Mouse (Mus musculus) left cerebral cortex, adult 11 months (tissue): ENCODE data around the gene Pou2f2.

Experiments used
- DNase-seq: peaks from one replicate; pipeline ENCODE4 v3.0.0; 2022; ENCODE audit warnings: low spot score

Pou2f2 gene

DNA sequence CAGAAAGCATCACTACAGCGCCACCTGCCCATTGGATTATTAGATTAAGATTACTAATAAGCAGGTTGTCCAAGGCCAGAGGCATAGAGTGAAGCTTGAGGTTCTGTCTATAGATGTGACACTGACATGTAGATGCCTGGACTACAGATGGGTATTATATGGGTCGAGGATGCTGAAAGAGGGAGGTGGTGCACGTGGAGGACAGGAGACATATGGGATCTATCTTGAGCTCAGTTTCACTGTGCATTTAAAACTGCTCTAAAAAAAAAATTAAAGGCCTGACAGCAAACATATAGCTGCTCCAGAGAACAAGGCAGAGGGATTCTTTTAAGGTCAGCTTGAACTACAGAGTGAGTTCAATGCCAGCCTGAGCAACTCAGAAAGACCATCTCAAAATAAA, 81.4 kb downstream of the Pou2f2 start:
- DNase-seq, result no peak

DNA sequence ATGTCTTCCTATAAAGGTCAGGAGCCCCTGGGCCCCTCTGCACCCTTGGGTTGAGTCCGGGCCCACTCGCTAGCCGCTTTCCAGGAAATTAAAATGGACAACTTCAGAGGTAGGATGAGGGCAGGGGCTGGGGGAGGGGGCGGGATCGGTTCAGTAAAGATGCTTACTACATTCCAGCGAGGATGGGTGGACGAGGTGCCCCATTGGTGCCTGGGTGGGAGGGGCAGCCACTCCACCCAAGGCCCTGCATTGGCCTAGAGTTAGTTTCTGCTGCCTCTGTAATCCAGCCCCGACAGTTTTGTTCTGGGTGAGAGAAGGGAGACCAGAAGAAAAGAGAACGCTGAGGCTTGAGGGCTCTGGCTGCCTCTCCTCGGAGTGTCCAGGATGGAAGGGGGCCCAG, 89.7 kb downstream of the Pou2f2 start:
- no peak for DNase-seq

DNA sequence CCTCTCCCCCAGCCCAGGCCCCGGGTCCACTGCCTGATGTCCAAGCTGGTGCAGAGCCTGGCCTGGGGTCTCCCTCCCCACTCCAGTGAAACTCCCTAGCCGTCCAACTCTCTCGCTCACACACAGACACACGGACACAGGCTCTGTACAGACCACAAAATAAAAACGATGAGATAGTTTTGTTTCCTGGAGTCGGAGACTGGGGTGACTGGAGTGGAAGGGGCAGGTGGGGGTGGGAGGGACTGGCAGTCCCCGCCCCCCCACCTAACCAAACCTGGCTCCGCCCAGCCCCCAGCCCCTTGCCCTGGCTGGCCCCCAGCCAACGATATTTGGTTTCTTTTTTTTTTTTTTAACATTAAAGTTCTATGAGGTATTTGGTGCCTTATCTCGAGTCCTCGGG, 90.6 kb downstream of the Pou2f2 start:
- DNase-seq, result no peak

DNA sequence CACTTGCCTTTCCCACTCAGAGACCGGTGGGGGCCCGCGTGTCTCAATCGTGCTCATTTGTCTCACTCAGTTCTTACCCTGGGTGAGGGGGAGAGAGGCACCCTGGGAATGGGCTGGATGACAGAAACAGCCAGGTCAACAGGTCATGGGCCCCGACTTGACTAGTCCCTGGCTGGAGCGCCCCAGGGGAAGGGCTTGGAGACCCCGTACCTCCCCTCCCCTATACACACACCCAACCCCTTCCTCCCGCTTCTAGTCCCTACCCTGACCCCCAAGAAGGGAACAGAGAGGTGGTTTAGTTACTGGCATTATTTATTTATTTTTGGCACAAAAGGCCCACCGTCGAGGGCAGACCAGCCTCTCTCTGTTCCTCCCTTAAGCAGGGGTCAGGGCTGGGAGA, 91.0 kb downstream of the Pou2f2 start:
- DNase-seq, result no peak

DNA sequence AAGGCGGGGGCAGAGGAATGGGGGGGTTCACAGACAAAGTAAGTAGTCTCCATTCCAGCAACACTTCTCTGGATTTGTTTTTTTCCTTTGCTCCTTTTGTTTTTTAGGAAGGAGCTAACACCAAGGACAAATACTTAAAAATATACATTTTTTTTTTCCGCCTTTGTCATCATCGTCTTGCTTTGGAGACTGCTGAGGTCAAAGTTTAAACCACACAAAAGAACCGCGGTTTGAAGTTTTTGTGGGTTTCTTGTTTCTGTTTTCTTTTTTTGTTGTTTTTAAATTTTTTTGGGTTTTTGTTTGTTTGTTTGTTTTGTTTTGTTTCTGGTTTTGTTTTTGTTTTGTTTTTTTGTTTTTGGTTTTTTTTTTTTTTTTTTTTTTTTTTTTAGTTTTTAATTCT, 91.6 kb downstream of the Pou2f2 start:
- no peak for DNase-seq

DNA sequence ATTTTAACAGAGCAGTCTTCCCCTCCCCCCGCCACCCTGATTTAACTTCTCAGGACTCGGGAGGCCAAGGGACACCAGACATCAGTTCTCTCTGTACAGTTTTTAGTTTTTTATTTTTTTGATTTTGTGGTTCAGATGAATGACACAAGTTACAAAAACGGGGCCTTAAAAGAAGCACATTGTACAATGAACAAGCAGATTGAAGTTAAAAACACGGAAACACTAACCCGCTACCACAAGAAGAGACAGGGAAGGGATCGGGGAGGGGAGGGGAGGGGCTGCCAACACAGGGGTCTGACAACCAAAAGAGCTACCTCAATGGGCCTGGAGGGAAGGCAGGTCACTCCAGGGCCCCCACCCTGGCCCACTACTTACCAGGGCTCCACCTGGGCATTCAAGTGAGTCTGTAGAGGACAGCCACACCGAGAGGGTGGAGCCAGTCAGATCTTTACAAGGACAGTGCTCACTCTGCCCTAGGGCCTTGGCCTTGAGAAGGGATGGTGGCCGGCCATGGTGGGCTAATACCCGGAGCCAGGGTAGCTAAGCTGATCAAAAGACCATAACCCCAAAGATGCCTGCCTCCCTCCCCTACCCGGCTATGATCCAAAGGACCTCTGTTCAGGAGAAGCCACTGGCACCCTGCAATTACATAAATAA, 92.1 kb downstream of the Pou2f2 start:
- DNase-seq, result no peak

GRCm38 (mm10) chr7:25086656-25087055, 92.9 kb downstream of the Pou2f2 start:
- DNase-seq, result no peak

- no peak for DNase-seq
These were observed 94.9 kb downstream of the Pou2f2 start for GRCm38 (mm10) chr7:25084621-25085020.

DNA sequence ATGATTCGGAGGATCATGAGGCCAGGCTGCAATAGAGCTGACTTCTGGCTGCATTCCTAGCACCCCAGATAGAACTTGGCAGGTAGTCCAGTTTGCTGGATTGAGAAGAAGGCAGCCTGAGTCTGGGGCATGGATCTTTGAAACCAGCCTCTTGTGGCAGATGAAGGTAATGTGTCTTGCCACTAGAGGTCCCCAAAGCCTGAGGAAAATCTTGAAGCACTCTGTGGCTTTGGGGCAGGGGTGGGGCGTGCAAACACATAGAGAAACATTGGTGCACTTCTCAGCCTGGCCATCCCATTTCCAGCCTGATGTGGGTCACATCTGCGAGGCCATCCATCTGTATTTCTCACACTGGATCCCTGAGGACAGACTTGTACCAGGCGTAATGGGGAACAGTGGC, 97.0 kb downstream of the Pou2f2 start:
- no peak for DNase-seq

GRCm38 (mm10) chr7:25080431-25080830, 99.1 kb downstream of the Pou2f2 start:
- DNase-seq, result no peak

- no peak for DNase-seq
These were observed 100.0 kb downstream of the Pou2f2 start for GRCm38 (mm10) chr7:25079496-25080026.

DNA sequence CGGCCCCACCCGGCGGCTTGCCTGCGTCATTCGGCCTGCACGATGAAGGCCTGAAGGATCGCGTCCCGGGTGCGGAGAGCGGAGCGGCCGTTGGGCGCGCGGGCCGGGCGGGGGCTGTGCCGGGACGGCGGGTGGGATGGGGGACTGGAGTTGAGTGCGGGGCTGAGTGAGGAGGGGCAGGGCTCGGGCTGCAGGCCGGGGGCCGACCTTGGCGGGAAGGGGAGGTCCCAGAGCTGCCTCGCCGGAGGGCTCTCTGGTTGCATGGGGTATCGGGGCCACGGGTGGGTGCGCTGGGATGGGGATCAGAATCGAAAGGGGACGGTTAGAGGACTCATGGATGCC, 102.1 kb downstream of the Pou2f2 start:
- DNase-seq, result no peak

GRCm38 (mm10) chr7:25076663-25077413, 102.7 kb downstream of the Pou2f2 start:
- peak; percentile 98 for DNase-seq

- no peak for DNase-seq
These were observed 103.2 kb downstream of the Pou2f2 start for GRCm38 (mm10) chr7:25076296-25076662.

DNA sequence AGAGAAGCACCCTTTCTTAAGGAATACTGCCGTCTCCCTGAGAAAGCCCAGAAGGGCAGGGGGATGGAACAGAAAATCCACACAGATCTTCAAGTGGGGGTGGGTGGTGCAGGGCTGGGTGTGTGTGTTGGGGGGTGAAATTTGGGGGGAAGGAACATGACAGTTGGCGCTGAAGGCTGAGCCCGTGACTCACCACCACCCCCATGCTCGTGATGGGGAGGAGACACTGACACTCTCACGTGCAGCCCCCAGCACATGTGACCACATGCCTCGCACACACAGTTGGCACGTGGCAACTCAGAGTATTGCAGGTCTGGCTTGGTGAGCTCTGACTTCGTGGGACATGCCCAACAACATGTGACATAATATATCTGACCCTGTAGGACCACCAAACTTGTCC, 105.6 kb downstream of the Pou2f2 start:
- peak; percentile 79 for DNase-seq

DNA sequence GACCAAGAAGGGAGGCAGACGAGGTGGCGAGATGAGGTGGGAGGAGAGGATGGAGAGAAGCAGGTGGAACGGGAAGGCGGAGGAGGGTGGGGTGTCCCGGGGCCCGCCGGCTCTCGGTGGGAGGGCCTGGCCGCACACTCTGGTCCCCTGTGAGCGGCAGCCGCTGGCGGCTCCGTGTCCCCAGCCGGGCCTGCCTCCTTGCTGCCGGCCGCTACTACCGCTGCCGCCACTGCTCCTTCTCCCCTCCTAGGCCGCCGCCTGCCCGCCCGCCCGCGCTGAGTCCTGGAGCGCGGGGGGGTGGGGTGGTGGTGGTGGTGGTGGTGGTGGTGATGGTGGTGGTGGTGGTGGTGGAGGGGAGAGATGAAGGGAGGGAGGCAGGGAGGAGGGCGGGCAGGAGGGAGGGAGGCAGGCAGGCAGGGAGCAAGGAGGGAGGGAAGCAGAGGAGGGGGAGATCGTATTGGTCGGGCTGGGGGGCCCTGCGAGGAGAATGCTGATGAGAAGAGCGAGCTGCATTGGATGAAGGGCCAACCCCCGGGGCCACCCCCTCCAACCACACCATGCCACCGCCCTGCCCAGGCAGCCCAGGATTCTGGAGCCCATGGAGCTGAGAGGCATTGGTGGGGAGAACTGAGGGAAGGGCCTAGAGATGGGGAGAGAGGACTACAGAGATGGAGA, 106.7 kb downstream of the Pou2f2 start:
- DNase-seq, result peak; percentile 70

DNA sequence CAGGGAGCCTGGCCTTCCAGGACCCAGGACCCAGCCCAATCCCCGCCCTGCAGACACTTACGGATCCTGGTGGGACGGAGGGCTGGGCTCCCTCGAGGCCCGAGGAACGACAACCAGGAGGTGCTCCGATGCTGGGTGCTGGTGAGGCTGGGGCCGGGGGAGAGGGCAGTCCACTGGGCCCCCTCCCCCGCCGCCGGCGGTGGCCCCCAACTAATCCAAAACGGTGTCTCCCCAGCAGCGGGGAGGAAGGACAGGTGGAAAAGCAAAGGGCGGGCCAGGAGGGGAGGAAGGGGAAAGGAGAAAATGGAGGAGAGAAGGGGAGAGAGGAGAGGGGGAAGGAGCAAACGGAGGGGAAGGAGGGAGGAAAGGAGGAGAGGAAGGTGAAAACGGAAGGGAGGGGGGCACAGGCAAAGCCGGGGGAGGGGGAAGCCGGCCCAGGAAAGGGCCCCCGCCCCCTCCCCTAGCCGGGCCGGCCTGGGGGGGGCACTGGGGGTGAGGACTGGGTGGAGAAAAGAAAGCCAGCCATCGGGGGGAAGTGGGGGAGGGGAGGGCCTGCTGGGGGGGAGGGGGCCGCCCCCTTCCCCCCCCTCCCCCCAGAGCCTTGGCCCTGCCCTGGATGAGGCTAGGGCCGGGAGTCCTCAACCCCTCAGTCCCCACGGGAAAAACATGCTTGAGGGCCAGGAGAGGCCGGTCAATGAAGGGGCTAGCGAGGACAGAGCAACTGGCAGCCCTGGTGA, 107.4 kb downstream of the Pou2f2 start, which contains the start of the genes Grik5 and Zfp574:
TSS of gene Grik5 (minus strand) at position 368 of the 737 bp plus-strand sequence.
TSS of gene Zfp574 (plus strand) at position 589 of the 737 bp plus-strand sequence.
- DNase-seq, result no peak

DNA sequence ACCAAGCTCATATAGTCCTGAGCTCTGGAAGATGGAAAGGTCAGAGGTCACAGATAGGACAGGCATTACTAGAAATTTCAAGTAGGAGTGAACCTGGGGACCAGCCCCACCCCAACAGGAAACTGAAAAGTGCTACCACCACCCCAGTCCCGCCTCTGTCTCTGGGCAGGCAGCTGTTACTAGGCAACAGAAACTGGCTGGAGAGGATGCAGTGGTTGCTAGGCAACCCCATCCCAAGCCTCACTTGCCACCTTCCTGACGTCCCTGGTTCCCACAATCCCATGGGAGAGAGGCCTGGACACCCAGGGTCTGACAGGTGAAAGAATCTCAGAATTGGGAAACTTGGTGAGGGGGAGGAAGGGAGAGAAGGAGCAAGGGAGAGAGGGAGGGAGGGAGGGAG, 110.8 kb downstream of the Pou2f2 start:
- peak; percentile 77 for DNase-seq

DNA sequence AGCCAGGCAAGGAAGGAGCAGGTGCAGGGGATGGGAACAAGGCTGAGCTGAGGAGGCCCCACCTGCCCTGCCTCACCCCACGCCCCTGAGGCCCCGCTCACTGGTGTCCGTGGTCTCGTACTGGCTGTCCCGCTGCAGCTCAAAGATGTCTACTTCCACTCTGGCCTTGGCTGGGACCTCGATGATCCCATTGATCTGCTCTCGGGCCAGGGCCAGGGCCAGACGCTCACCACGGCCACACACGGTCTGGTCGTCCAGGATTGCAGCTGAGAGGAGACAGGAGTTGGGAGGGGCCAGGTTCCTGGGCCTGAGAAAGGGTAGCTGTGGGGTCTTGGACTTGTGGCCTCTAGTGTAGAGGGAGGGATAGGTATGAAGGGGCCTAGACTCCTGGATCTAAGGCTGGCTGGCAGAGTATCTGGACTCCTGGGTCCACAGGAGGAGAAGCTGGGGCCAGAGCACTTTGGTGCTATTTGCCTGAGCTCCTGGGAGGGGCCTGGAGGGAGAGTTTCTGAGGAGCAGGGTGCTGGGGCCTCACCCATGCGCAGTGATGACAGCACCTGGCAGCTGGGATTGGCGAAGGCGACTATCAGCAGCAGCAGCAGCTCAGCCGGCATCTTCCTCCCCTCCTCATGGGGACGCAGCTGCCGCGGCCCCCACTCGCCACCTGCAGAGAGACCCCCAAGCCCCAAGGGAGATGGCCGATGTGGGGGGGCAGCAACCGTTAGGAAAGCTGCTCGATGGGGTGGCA, 111.4 kb downstream of the Pou2f2 start:
- DNase-seq, result no peak

GRCm38 (mm10) chr7:25067338-25067737, 112.2 kb downstream of the Pou2f2 start:
- no peak for DNase-seq

DNA sequence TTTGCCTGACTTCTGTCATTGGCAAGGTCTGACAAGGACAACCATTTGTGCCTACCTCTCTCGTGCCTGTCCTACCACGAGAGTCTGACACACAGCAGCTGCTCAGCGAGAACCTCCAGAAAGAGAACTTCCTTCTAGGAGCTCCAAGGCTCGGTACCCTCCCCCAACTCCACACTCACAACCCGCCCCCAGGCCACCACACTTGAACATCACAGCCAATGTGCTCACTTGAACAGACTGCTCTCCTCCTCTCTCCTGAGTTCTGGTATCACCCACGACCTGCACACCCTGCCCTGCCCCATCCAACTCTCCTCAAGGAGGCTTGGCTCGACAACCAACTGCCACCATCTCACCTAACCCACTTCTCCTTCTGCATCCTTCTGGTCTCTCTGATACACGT, 115.6 kb downstream of the Pou2f2 start:
- DNase-seq, result no peak

- DNase-seq, result no peak
These were observed 116.2 kb downstream of the Pou2f2 start for GRCm38 (mm10) chr7:25063346-25063745.
